Mouse (Mus musculus) colon, adult 2 months (tissue): ENCODE results near the gene Gm5565. TPM values are rescaled to one million over a fixed set of nuclear protein-coding genes. Genes with fewer than 3 reads are reported as not detected.

Source experiments
- polyA plus RNA-seq: library from polyadenylated mRNA; depleted of rRNA; stranded (reverse); fragments of >200 nt; gene quantifications from 2 replicates; pipeline ENCODE4 v1.2.3, GENCODE M21; 2012; rRNA removed

Gm5565 gene
- not detected in 2 replicates for polyA plus RNA-seq

DNA sequence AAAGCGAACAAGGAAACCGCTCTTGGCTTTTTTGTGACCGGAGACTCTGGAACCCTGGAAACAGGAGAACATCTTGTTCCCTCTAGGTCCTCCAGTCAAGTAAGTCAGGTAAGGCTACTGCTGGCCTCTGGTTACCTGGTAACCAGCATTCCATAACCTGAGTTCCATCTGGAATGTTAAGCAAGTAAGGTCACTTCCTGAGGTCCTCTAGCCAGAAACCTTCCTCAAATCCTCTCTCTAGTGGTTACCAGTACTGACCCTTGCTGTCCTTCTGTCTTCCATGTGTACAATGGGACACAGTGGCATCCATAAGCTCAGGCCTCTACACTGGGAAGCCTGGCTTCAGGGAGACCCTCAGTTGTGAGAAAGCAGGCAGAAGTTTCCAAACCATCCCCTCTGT is at the start of gene Gm5565:
Gene Gm5565, minus strand, starts transcription at position 101 of the 400 bp plus-strand sequence.

GRCm38 (mm10) chr5:146185204-146185603 is 24.9 kb upstream of the Gm5565 start, which contains the start of gene 1700001J03Rik:
TSS of gene 1700001J03Rik (minus strand) at chr5:146185304.

DNA sequence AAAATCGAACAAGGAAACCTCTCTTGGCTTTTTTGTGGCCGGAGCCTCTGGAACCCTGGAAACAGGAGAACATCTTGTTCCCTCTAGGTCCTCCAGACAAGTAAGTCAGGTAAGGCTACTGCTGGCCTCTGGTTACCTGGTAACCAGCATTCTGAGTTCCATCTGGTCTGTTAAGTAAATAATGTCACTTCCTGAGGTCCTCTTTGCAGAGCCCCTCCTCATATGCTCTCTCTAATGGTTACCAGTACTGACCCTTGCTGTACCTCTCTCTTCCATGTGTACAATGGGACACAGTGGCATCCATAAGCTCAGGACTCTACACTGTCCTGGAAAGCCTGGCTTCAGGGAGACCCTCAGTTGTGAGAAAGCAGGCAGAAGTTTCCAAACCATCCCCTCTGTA is 10.3 kb upstream of the Gm5565 start, which contains the start of gene Gm6309:
Gene Gm6309, minus strand, starts transcription at position 101 of the 400 bp plus-strand sequence.

Other genes starting within 250 kb of the Gm5565 start
- gene Cyp3a25, start 150.9 kb downstream of the Gm5565 start, polyA plus RNA-seq = 0.09 TPM in 1 of 2 replicates, not detected in the other
- not detected in 2 replicates for gene Cyp3a59, start 81.3 kb downstream of the Gm5565 start, polyA plus RNA-seq
- gene Gm6309, start 10.2 kb upstream of the Gm5565 start, polyA plus RNA-seq = not detected in 2 replicates
- gene 1700001J03Rik, start 24.8 kb upstream of the Gm5565 start, polyA plus RNA-seq = 0.37 TPM in 2 replicates
- 16.6 and 17.4 TPM in 2 replicates for gene Rnf6, start 61.0 kb upstream of the Gm5565 start, polyA plus RNA-seq
- 44.6 and 48.0 TPM in 2 replicates for gene Cdk8, start 70.7 kb upstream of the Gm5565 start, polyA plus RNA-seq
- 2.6 and 2.8 TPM in 2 replicates for gene Wasf3, start 224.4 kb upstream of the Gm5565 start, polyA plus RNA-seq